Mouse (Mus musculus) embryonic facial prominence, embryonic 11.5 days (tissue): ENCODE results near the gene Ms4a18. TPM values are rescaled to one million over a fixed set of nuclear protein-coding genes. Genes with fewer than 3 reads are reported as not detected.

ENCODE experiments used
- ATAC-seq: fragments of 200-750 bp; cut with Nextera tagmentation; replicated peaks from 2 replicates; pipeline ENCODE4 v1.8.0; 2017; ENCODE audit warnings: low read depth; ENCODE audit not compliant: insufficient number of reproducible peaks, low FRiP score, low TSS enrichment
- DNase-seq: peaks from one replicate; pipeline ENCODE4 v3.0.0-alpha.2; 2015; ENCODE audit warnings: low spot score
- H3K27ac ChIP-seq: fragments of 300-500 bp; sonication (generic); replicated peaks from 2 replicates; pipeline ENCODE4 v1.5.1; 2014; ENCODE audit warnings: mild to moderate bottlenecking, low read depth, low read length, control low read depth
- H3K27me3 ChIP-seq: fragments of 300-500 bp; sonication (generic); 2 replicates; pipeline ENCODE4 v1.6.1; 2014; ENCODE audit warnings: mild to moderate bottlenecking, low read length, moderate library complexity, mixed read lengths; ENCODE audit not compliant: control insufficient read depth, insufficient read depth
- H3K36me3 ChIP-seq: fragments of 300-500 bp; sonication (generic); replicated peaks from 2 replicates; pipeline ENCODE4 v1.6.1; 2014; ENCODE audit warnings: low read depth, mild to moderate bottlenecking, low read length, moderate library complexity, mixed read lengths; ENCODE audit not compliant: control insufficient read depth, insufficient read depth
- H3K4me1 ChIP-seq: fragments of 300-500 bp; sonication (generic); 2 replicates; pipeline ENCODE4 v1.6.1; 2014; ENCODE audit warnings: low read length, mixed read lengths; ENCODE audit not compliant: control insufficient read depth, insufficient read depth
- H3K4me2 ChIP-seq: fragments of 300-500 bp; sonication (generic); 2 replicates; pipeline ENCODE4 v1.6.1; 2014; ENCODE audit warnings: low read depth, mild to moderate bottlenecking, control low read depth, low read length, moderate library complexity
- H3K4me3 ChIP-seq: fragments of 300-500 bp; sonication (generic); 2 replicates; pipeline ENCODE4 v1.5.1; 2014; ENCODE audit warnings: low read depth, low read length, control low read depth
- H3K9ac ChIP-seq: fragments of 300-500 bp; sonication (generic); replicated peaks from 2 replicates; pipeline ENCODE4 v1.6.1; 2014; ENCODE audit warnings: mild to moderate bottlenecking, control low read depth, low read length
- H3K9me3 ChIP-seq: fragments of 300-500 bp; sonication (generic); replicated peaks from 2 replicates; pipeline ENCODE4 v1.6.1; 2016; ENCODE audit warnings: mild to moderate bottlenecking, low read length, inconsistent platforms, mixed read lengths; ENCODE audit not compliant: control insufficient read depth
- WGBS: fragments of 180-500 bp; shearing (Covaris S2); extraction: QIAGEN DNeasy Blood & Tissue Kit; methylation state at CpG from one replicate; pipeline ENCODE4 v1.1.7; 2014; 5-methylcytosine and 5-hydroxymethylcytosine counted together
- polyA plus RNA-seq: library from polyadenylated mRNA; unstranded; fragments of >200 nt; fragmentation: Nextera tagmentation; extraction: Ambion mirVana; gene quantifications from 2 replicates; pipeline ENCODE4 v1.2.1, GENCODE M21; 2014

Gene Ms4a18
- polyA plus RNA-seq, 1 experiment from 2014 or later: not detected

- Histone ChIP-seq H3K4me1 (no peaks in the 10 kb centered on the region), H3K9me3 (no peaks in the 10 kb centered on the region)
- WGBS: 78% methylated on average over 3 of the region's 3 CpGs
Measured at GRCm38 (mm10) chr19:10970457-10970856, 47.4 kb downstream of the Ms4a18 start.

GRCm38 (mm10) chr19:10968578-10968977, 49.3 kb downstream of the Ms4a18 start:
- ATAC-seq (no peak), DNase-seq (no peak)
- WGBS: 89% methylated on average over 7 of the region's 7 CpGs
- no peak overlapping the region for H3K4me2 ChIP-seq
- H3K4me1 ChIP-seq: no peaks in the 10 kb centered on the region
- no peaks in the 10 kb centered on the region for H3K27me3 ChIP-seq
- H3K4me3 ChIP-seq: no peak overlapping the region
- H3K36me3 ChIP-seq: no peaks in the 10 kb centered on the region
- no peak overlapping the region for H3K9ac ChIP-seq
- no peak overlapping the region for H3K27ac ChIP-seq
- H3K9me3 ChIP-seq: no peaks in the 10 kb centered on the region

More at GRCm38 (mm10) chr19:10970457-10970856, 47.4 kb downstream of the Ms4a18 start:
- H3K4me2 ChIP-seq: no peak overlapping the region
- no peaks in the 10 kb centered on the region for H3K36me3 ChIP-seq
- no peak overlapping the region for H3K4me3 ChIP-seq
- no peaks in the 10 kb centered on the region for H3K27me3 ChIP-seq
- H3K27ac ChIP-seq: no peak overlapping the region
- DNase-seq (no peak), ATAC-seq (no peak)
- no peak overlapping the region for H3K9ac ChIP-seq

GRCm38 (mm10) chr19:10965721-10966120, 52.1 kb downstream of the Ms4a18 start:
- no peak overlapping the region for H3K9ac ChIP-seq
- no peaks in the 10 kb centered on the region for H3K4me1 ChIP-seq
- DNase-seq (no peak), ATAC-seq (no peak)
- H3K4me3 ChIP-seq: no peak overlapping the region
- H3K27me3 ChIP-seq: no peaks in the 10 kb centered on the region
- WGBS: 86% methylated on average over 7 of the region's 7 CpGs
- H3K36me3 ChIP-seq: no peaks in the 10 kb centered on the region
- no peaks in the 10 kb centered on the region for H3K9me3 ChIP-seq
- no peak overlapping the region for H3K27ac ChIP-seq
- H3K4me2 ChIP-seq: no peak overlapping the region

- ATAC-seq: no peak
- H3K4me3 ChIP-seq: no peak overlapping the region
- no peaks in the 10 kb centered on the region for H3K27me3 ChIP-seq
- no peak for DNase-seq
- H3K4me1 ChIP-seq: no peaks in the 10 kb centered on the region
- H3K9me3 ChIP-seq: no peaks in the 10 kb centered on the region
- no peak overlapping the region for H3K9ac ChIP-seq
- H3K4me2 ChIP-seq: no peak overlapping the region
- 44% methylated on average over 12 of the region's 12 CpGs for WGBS
- no peak overlapping the region for H3K27ac ChIP-seq
- H3K36me3 ChIP-seq: no peaks in the 10 kb centered on the region
Measured at GRCm38 (mm10) chr19:10959978-10960346, 57.9 kb downstream of the Ms4a18 start.

- Histone ChIP-seq H3K9ac (no peak overlapping the region), H3K9me3 (no peaks in the 10 kb centered on the region), H3K4me1 (no peaks in the 10 kb centered on the region), H3K4me2 (no peak overlapping the region), H3K27me3 (no peaks in the 10 kb centered on the region), H3K4me3 (no peak overlapping the region), H3K36me3 (no peaks in the 10 kb centered on the region), H3K27ac (no peak overlapping the region)
- ATAC-seq (no peak; the same call in 1 of the 2 replicates), DNase-seq (peak; percentile 89)
- WGBS: 35% methylated on average over 11 of the region's 11 CpGs
Measured at GRCm38 (mm10) chr19:10959085-10959977, 58.5 kb downstream of the Ms4a18 start.

GRCm38 (mm10) chr19:10952021-10952939, 65.6 kb downstream of the Ms4a18 start:
- Histone ChIP-seq H3K36me3 (no peaks in the 10 kb centered on the region), H3K4me2 (no peak overlapping the region), H3K4me3 (no peak overlapping the region), H3K27me3 (no peaks in the 10 kb centered on the region), H3K9me3 (no peaks in the 10 kb centered on the region), H3K27ac (peak overlapping the region; percentile 41; the same call in 1 of the 2 replicates), H3K9ac (no peak overlapping the region), H3K4me1 (no peaks in the 10 kb centered on the region; the same call in 1 of the 2 replicates)
- DNase-seq: peak; percentile 21
- 0 out of 2 replicates have a peak, but pooled peaks have one; percentile 5 for ATAC-seq
- WGBS: 69% methylated on average over 11 of the region's 11 CpGs

- peaks cover 7% of the 10 kb centered on the region; the same call in 1 of the 2 replicates for H3K36me3 ChIP-seq
- no peaks in the 10 kb centered on the region; the same call in 1 of the 2 replicates for H3K4me1 ChIP-seq
- no peak for DNase-seq
- H3K27ac ChIP-seq: no peak overlapping the region
- no peak for ATAC-seq
- peak overlapping the region; percentile 37; the same call in 1 of the 2 replicates for H3K4me2 ChIP-seq
- no peaks in the 10 kb centered on the region for H3K27me3 ChIP-seq
- H3K4me3 ChIP-seq: no peak overlapping the region
- 39% methylated on average over 9 of the region's 9 CpGs for WGBS
- no peaks in the 10 kb centered on the region for H3K9me3 ChIP-seq
- no peak overlapping the region; the same call in 1 of the 2 replicates for H3K9ac ChIP-seq
Measured at GRCm38 (mm10) chr19:10949558-10949957, 68.3 kb downstream of the Ms4a18 start.
